Mouse (Mus musculus) forebrain, embryonic 15.5 days (tissue): ENCODE measurements around the gene Zdhhc22. TPM values are rescaled to one million over a fixed set of nuclear protein-coding genes. Genes with fewer than 3 reads are reported as not detected.
A peak's percentile ranks its signal among the peaks of the same experiment; 100 is the strongest.

ENCODE experiments used
- ATAC-seq: fragments of 200-750 bp; cut with Nextera tagmentation; replicated peaks from 2 replicates; pipeline ENCODE4 v1.8.0; 2017; ENCODE audit warnings: mild to moderate bottlenecking, moderate TSS enrichment, moderate library complexity
- H3K27ac ChIP-seq: fragments of 300-500 bp; sonication (generic); replicated peaks from 2 replicates; pipeline ENCODE4 v1.5.1; 2015; ENCODE audit warnings: mild to moderate bottlenecking, inconsistent platforms
- H3K27me3 ChIP-seq: fragments of 300-500 bp; sonication (generic); 2 replicates; pipeline ENCODE4 v1.6.1; 2015; ENCODE audit warnings: inconsistent platforms
- H3K36me3 ChIP-seq: fragments of 300-500 bp; sonication (generic); 2 replicates; pipeline ENCODE4 v1.6.1; 2015; ENCODE audit warnings: mild to moderate bottlenecking, inconsistent platforms
- H3K4me1 ChIP-seq: fragments of 300-500 bp; sonication (generic); 2 replicates; pipeline ENCODE4 v1.6.1; 2015; ENCODE audit warnings: inconsistent platforms
- H3K4me2 ChIP-seq: fragments of 300-500 bp; sonication (generic); replicated peaks from 2 replicates; pipeline ENCODE4 v1.6.1; 2015; ENCODE audit warnings: mild to moderate bottlenecking, inconsistent platforms
- H3K4me3 ChIP-seq: fragments of 300-500 bp; sonication (generic); 2 replicates; pipeline ENCODE4 v1.5.1; 2015; ENCODE audit warnings: mild to moderate bottlenecking, inconsistent platforms
- H3K9ac ChIP-seq: fragments of 300-500 bp; sonication (generic); replicated peaks from 2 replicates; pipeline ENCODE4 v1.6.1; 2015; ENCODE audit warnings: mild to moderate bottlenecking, inconsistent platforms
- H3K9me3 ChIP-seq: fragments of 300-500 bp; sonication (generic); 2 replicates; pipeline ENCODE4 v1.6.1; 2016; ENCODE audit warnings: inconsistent platforms
- WGBS: fragments of 180-500 bp; shearing (Covaris S2); methylation state at CpG from one replicate; pipeline ENCODE4 v1.1.7; 2015; ENCODE audit warnings: mixed read lengths; 5-methylcytosine and 5-hydroxymethylcytosine counted together
- polyA plus RNA-seq: library from polyadenylated mRNA; unstranded; fragments of >200 nt; fragmentation: Nextera tagmentation; extraction: Ambion mirVana; gene quantifications from 2 replicates; pipeline ENCODE4 v1.2.1, GENCODE M21; 2015

The Zdhhc22 gene
- polyA plus RNA-seq, 1 experiment from 2014 or later = 6.6 TPM

DNA sequence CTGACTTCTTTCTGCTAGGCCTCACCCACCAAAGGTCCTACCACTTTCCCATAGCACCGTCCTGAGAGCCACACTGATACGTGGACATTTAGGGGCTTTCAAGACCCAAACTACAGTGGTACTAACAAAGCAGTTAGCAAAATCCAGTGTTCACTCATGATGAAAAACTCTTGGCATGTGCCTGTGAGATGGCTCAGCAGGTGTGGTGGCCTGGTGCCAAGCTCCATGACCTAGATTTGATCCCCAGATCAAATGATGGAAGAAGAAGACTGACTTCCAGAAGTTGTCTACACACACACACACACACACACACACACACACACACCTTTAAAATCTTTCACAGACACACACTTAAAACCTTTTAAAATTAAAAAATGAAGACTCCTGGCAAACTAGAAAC, 28.5 kb upstream of the Zdhhc22 start:
- no peaks in the 10 kb centered on the region for H3K36me3 ChIP-seq
- H3K4me2 ChIP-seq = no peak overlapping the region
- 87% methylated on average over 2 of the region's 2 CpGs for WGBS
- no peaks in the 10 kb centered on the region for H3K27me3 ChIP-seq
- ATAC-seq = no peak
- H3K9me3 ChIP-seq = no peaks in the 10 kb centered on the region
- no peak overlapping the region for H3K27ac ChIP-seq
- no peaks in the 10 kb centered on the region for H3K4me1 ChIP-seq
- H3K4me3 ChIP-seq = no peak overlapping the region
- no peak overlapping the region for H3K9ac ChIP-seq

DNA sequence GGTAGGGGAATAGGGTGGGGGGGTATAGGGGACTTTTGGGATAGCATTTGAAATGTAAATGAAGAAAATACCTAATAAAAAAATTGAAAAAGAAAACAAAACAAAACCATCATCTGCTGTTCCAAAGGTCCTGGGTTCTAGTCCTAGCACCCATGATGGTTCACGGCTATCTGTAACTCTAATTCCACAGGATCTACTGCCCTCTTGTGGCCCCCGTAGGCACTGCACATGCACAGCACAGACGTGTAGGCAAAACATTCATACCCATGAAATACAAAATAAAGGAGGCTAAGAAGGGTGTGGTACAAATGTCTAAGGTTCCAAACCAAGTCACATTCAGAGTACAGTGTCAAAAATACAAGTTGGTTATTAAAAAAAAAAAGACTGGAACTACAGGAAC, 26.8 kb upstream of the Zdhhc22 start:
- Histone ChIP-seq H3K27me3 (no peaks in the 10 kb centered on the region), H3K27ac (no peak overlapping the region), H3K9ac (no peak overlapping the region), H3K4me2 (no peak overlapping the region), H3K4me3 (no peak overlapping the region), H3K9me3 (no peaks in the 10 kb centered on the region), H3K4me1 (no peaks in the 10 kb centered on the region), H3K36me3 (no peaks in the 10 kb centered on the region)
- no peak for ATAC-seq
- 48% methylated on average over 3 of the region's 3 CpGs for WGBS

DNA sequence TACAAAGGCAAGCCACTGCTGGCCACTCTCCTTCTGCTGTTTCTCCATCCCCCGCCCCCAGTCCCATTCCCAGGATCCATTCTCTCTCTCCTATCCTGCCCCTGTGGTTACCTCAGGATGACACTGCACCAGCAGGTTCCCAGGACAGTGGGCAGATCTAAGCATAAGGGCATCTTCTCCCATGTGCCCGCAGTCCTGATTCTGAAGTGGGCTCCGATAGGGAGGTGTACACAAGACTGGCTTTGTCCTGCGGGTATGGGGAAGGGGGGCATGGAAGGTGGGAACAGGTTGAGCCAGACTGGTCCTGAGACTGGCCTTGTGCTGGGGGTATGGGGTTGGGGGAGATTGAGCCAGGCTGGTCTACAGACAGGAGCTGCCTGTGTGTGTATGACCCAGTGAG, 14.4 kb upstream of the Zdhhc22 start:
- no peak overlapping the region for H3K4me3 ChIP-seq
- no peak overlapping the region for H3K4me2 ChIP-seq
- H3K27ac ChIP-seq = no peak overlapping the region
- H3K9me3 ChIP-seq = no peaks in the 10 kb centered on the region
- H3K36me3 ChIP-seq = no peaks in the 10 kb centered on the region
- H3K27me3 ChIP-seq = no peaks in the 10 kb centered on the region
- no peak for ATAC-seq
- 85% methylated on average over 4 of the region's 4 CpGs for WGBS
- H3K9ac ChIP-seq = no peak overlapping the region
- peaks cover 11% of the 10 kb centered on the region for H3K4me1 ChIP-seq

DNA sequence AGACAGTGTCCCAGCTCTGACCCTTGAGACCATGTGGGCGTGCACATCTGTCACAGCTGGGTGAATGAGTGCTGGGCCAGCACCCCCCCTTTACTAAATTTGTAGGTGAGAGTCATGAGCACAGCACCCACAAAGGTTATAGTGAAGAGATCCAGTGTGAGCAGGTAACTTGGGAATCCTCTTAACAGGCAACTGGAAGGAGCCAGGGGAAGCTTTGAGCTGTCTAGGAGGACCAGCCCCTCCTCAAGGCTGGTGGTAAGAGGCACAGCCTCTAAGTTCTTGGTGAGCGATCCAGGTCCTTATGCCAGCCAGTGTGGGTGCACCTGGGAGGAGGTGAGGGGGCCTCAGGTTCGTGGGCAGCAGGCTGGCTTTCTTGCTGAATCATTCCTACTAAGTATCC, 13.4 kb upstream of the Zdhhc22 start:
- Histone ChIP-seq H3K4me2 (no peak overlapping the region), H3K4me3 (no peak overlapping the region), H3K36me3 (no peaks in the 10 kb centered on the region), H3K27ac (no peak overlapping the region), H3K4me1 (peaks cover 7% of the 10 kb centered on the region), H3K9ac (no peak overlapping the region), H3K9me3 (no peaks in the 10 kb centered on the region), H3K27me3 (no peaks in the 10 kb centered on the region)
- WGBS = 67% methylated on average over 3 of the region's 3 CpGs
- no peak for ATAC-seq

DNA sequence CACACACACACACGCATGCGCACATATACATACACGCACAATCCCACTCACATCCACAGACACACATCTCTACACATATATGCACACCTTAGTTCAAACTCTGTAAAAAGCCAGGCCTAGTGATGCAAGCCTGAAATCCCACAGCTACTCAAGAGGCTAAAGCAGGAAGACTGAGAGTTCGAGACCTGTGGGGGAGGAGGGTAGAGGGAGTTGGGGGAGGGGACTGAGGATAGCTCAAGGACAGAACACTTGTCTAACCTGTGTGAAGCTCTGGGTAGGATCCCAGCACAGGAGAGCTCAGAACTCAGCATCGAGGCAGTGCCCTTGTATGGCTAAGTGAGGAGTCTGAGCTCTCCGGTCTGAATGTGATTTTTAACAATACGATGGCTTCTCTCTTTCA, 12.6 kb upstream of the Zdhhc22 start:
- H3K4me1 ChIP-seq = peaks cover 7% of the 10 kb centered on the region
- H3K36me3 ChIP-seq = no peaks in the 10 kb centered on the region
- no peaks in the 10 kb centered on the region for H3K27me3 ChIP-seq
- no peak overlapping the region for H3K9ac ChIP-seq
- no peaks in the 10 kb centered on the region for H3K9me3 ChIP-seq
- no peak overlapping the region for H3K4me3 ChIP-seq
- H3K27ac ChIP-seq = no peak overlapping the region
- no peak for ATAC-seq
- H3K4me2 ChIP-seq = no peak overlapping the region
- whole genome bisulfite sequencing = 78% methylated on average over 7 of the region's 7 CpGs

DNA sequence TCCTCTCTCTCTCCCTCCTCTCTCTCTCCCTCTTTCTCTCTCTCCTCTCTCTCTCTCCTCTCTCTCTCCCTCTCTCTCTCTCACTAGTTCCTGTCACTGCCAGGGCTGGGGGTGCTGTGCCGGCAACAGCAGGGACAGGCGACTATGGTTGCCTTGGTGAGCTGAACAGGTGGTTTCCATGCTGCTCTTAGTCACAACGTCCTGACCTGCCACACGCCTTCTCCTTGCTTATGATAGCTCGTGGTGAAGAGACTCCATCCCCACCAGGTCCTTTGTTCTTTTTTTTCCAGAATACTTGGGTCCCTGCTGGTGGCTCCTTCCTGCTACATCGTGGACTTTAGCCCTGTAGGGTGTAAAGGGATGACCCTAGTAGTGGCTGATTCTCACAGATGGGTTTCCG, 12.0 kb upstream of the Zdhhc22 start:
- no peak for ATAC-seq
- H3K4me1 ChIP-seq = peaks cover 7% of the 10 kb centered on the region
- no peaks in the 10 kb centered on the region for H3K9me3 ChIP-seq
- H3K27me3 ChIP-seq = no peaks in the 10 kb centered on the region
- no peak overlapping the region for H3K27ac ChIP-seq
- 55% methylated on average over 7 of the region's 7 CpGs for WGBS
- H3K9ac ChIP-seq = no peak overlapping the region
- H3K36me3 ChIP-seq = no peaks in the 10 kb centered on the region
- H3K4me2 ChIP-seq = no peak overlapping the region
- H3K4me3 ChIP-seq = no peak overlapping the region

DNA sequence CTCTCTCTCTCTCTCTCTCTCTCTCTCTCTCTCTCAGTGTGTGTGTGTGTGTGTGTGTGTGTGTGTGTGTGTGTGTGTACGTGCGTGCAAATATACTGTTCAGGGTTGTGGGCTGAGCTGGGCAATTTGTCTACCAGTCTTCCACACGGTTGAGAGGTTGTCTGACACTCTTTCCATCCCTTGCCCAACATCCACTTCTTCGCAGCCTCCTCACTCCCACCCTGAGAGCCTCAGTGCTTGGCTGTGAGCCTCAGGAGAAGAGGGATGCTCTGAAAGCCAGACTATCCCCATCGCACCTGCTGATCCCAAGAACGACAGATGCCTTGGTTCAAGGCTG, 10.6 kb upstream of the Zdhhc22 start:
- no peak overlapping the region for H3K9ac ChIP-seq
- H3K4me1 ChIP-seq = peaks cover 7% of the 10 kb centered on the region
- WGBS = 31% methylated on average over 6 of the region's 6 CpGs
- H3K4me2 ChIP-seq = no peak overlapping the region
- H3K27me3 ChIP-seq = no peaks in the 10 kb centered on the region
- H3K27ac ChIP-seq = no peak overlapping the region
- no peaks in the 10 kb centered on the region for H3K36me3 ChIP-seq
- no peak overlapping the region for H3K4me3 ChIP-seq
- H3K9me3 ChIP-seq = no peaks in the 10 kb centered on the region
- ATAC-seq = peak; percentile 46

DNA sequence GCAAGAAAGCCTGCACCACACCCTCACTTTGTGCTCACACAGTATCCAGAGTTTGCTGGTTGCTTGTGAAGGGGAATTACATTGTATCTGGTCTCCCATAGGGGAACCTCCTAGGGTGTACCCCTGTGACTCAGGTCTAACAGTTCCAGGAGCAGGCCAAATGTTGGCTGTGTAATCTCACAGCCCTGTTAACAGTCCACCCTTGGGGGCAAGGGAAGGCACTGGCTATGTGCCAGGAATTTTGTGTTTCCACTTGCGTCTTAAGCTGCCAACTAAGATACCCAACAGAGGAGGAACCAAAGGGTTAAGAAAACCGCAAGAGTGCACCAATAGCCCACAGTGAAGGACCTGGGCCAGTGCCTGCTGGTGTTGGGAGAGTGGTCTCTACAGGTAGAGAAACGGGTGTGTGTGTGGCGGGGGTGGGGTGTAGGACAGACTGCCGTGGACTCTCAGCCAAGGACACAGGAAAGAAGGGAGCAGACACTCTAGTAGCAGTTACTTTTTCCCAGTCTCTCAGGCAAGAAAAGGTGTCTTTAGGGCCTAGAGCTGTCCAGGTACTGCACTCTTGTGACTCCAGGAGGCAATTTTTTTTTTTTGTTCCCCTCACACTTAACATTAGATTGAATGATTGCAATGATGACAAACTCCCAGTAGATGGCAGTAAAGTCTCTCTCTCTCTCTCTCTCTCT, 10.1 kb upstream of the Zdhhc22 start:
- 47% methylated on average over 5 of the region's 5 CpGs for WGBS
- ATAC-seq = peak; percentile 55; the same call in 1 of the 2 replicates
- H3K9ac ChIP-seq = no peak overlapping the region
- H3K27ac ChIP-seq = no peak overlapping the region
- H3K9me3 ChIP-seq = no peaks in the 10 kb centered on the region
- H3K27me3 ChIP-seq = no peaks in the 10 kb centered on the region
- H3K36me3 ChIP-seq = no peaks in the 10 kb centered on the region
- H3K4me2 ChIP-seq = no peak overlapping the region
- no peak overlapping the region for H3K4me3 ChIP-seq
- H3K4me1 ChIP-seq = peaks cover 7% of the 10 kb centered on the region

DNA sequence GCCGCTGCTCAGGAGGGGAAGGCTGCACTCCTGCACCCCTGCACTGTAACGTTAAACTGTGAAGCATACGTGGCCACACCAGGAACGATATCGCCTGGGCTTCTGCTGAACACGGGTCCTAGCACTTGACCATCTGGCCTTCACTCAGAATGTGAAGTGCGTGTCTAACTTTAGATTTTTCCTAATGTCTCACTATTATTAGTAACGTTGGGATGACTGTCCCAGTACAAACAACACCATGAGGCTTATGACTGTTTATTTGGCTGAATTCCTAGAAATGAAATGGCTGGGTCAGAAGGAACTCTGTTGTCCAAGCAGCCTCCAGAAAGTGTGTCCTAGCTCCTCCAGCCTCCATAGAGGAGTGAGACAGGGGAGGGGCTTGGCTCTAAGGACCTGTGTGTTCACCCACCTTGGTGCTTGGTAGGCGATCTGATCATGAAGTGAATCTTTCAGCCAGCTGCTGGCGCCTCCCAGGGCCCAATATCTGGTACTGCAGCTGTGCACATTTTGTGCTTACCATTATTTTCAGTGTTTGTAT, 9.1 kb upstream of the Zdhhc22 start:
- Histone ChIP-seq H3K4me2 (no peak overlapping the region), H3K4me1 (peaks cover 7% of the 10 kb centered on the region), H3K27ac (no peak overlapping the region), H3K9ac (no peak overlapping the region), H3K27me3 (no peaks in the 10 kb centered on the region), H3K4me3 (no peak overlapping the region), H3K36me3 (no peaks in the 10 kb centered on the region), H3K9me3 (no peaks in the 10 kb centered on the region)
- 76% methylated on average over 10 of the region's 10 CpGs for WGBS
- no peak for ATAC-seq

DNA sequence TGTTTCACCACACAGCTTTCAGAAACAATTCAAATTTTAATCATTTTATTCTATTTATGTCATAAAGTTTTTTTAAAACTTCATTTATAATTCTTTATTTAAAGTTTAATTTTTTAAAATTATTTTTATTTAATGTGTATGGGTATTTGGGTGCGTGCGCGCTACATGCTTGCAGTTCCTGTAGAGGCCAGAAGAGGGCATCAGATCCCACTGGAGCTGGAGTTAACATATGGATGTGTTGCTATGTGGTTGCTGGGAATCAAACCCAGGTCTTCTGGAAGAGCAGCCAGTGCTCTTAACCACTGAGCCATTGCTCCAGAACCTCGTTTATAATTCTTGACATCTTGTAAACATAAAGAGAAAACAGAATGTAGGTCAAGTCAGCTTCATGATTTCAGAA, 8.5 kb upstream of the Zdhhc22 start:
- Histone ChIP-seq H3K4me3 (no peak overlapping the region), H3K4me1 (peaks cover 7% of the 10 kb centered on the region), H3K36me3 (no peaks in the 10 kb centered on the region), H3K27ac (no peak overlapping the region), H3K9me3 (no peaks in the 10 kb centered on the region), H3K27me3 (no peaks in the 10 kb centered on the region), H3K9ac (no peak overlapping the region), H3K4me2 (no peak overlapping the region)
- no peak for ATAC-seq
- 89% methylated on average over 4 of the region's 4 CpGs for WGBS

DNA sequence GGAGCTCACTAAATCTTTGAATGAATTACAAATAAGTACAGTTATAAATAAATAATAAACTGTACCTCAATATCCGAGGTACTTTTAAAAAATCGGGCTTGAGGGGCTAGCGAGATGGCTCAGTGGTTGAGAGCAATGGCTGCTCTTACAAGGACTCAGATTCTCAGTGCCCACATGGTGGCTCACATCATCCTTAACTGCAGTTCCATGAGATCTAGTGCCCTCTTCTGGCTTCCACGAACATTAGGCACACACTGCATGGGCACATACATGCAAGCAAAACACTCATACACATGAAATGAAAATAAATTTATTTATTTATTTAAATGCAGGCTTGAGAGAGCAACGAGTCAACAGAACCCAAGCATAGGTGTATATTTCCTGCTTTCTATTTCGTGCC, 5.7 kb upstream of the Zdhhc22 start:
- 86% methylated on average over 6 of the region's 6 CpGs for WGBS
- Histone ChIP-seq H3K4me2 (no peak overlapping the region), H3K27ac (no peak overlapping the region), H3K9ac (no peak overlapping the region), H3K4me1 (peaks cover 7% of the 10 kb centered on the region), H3K27me3 (peaks cover 4% of the 10 kb centered on the region; the same call in 1 of the 2 replicates), H3K4me3 (no peak overlapping the region), H3K36me3 (no peaks in the 10 kb centered on the region), H3K9me3 (no peaks in the 10 kb centered on the region)
- no peak for ATAC-seq

DNA sequence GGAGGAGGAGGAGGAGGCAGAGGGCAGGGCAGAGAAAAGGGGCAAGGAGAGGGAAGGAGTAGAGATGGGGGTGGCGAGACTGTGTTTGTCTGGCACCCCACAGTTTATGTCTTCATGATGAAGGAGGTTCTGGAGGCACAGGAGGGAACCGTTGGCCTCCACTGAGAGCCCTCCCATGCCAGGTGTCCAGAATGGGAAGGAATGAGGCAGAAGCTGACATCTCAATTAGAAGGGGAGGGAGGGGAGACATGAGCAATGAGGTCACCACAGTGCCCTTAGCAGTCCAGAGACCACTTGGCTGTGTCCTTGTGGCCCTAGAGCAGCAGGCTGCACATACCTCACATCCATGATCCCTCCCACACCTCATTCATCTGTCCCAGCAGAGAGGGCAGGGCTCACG, 4.5 kb upstream of the Zdhhc22 start:
- Histone ChIP-seq H3K4me3 (no peak overlapping the region), H3K4me1 (peaks cover 10% of the 10 kb centered on the region), H3K4me2 (no peak overlapping the region), H3K27me3 (peaks cover 4% of the 10 kb centered on the region; the same call in 1 of the 2 replicates), H3K36me3 (no peaks in the 10 kb centered on the region), H3K9ac (no peak overlapping the region), H3K9me3 (no peaks in the 10 kb centered on the region), H3K27ac (no peak overlapping the region)
- WGBS = 42% methylated on average over 3 of the region's 3 CpGs
- no peak for ATAC-seq

DNA sequence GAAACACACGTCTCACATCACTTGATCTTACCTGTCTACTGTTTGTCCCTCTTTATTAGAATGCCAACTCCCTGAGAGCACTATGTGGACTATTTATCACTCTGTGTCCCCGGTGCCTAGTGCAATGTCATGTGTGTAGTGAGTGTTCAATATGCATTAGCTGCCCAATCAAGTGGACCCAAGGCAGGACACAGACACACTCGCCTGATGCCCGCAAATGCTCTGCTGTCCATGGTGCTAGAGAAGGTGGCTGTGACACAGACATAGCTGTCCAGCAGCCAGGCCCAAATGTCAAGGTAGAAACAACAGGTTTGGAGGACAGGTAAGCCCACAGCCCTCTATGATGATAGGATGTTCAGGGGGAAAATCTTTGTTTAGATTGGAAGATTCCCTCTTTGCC, 3.9 kb upstream of the Zdhhc22 start:
- Histone ChIP-seq H3K9me3 (no peaks in the 10 kb centered on the region), H3K4me2 (no peak overlapping the region), H3K4me1 (peaks cover 16% of the 10 kb centered on the region), H3K27me3 (peaks cover 4% of the 10 kb centered on the region; the same call in 1 of the 2 replicates), H3K36me3 (no peaks in the 10 kb centered on the region), H3K9ac (no peak overlapping the region), H3K27ac (no peak overlapping the region), H3K4me3 (no peak overlapping the region)
- no peak for ATAC-seq
- WGBS = 39% methylated on average over 4 of the region's 4 CpGs
